Mouse (Mus musculus): Measurements from ENCODE around the gene Rspo4.

Gene Rspo4

DNA sequence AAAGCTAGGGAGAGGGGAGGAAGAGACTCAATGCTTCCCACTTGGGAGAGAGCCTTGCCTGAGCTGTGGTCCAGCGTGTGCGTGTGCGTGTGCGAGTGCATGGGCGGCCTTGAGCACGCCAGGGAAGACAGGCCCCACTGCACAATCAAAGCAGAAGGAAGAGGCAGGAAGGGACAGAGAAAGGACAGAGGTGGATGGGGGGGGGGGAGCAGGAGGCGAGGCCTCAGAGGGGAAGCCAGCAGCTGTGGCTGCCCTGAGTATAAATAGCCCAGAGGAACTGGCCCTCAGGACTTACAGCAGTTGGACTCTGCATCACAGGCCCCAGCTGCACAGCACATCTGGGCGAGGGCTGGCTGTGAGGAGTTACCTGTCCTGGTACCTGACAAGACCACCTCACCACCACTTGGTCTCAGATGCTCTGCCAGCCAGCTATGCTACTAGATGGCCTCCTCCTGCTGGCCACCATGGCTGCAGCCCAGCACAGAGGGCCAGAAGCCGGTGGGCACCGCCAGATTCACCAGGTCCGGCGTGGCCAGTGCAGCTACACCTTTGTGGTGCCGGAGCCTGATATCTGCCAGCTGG is 68.3 kb downstream of the Rspo4 start, which contains the start of gene Angpt4:
TSS of gene Angpt4 (plus strand) at position 292 of the 582 bp plus-strand sequence.
- no peak for DNase-seq (ENCODE audit: low spot score)

- DNase-seq (ENCODE audit: low spot score) = no peak
These were observed 69.0 kb downstream of the Rspo4 start for GRCm38 (mm10) chr2:151911751-151912150.

GRCm38 (mm10) chr2:151914120-151914519 is 71.4 kb downstream of the Rspo4 start:
- DNase-seq (ENCODE audit: low spot score) = no peak

- no peak for DNase-seq (ENCODE audit: low spot score)
These were observed 72.4 kb downstream of the Rspo4 start for GRCm38 (mm10) chr2:151915111-151915510.

DNA sequence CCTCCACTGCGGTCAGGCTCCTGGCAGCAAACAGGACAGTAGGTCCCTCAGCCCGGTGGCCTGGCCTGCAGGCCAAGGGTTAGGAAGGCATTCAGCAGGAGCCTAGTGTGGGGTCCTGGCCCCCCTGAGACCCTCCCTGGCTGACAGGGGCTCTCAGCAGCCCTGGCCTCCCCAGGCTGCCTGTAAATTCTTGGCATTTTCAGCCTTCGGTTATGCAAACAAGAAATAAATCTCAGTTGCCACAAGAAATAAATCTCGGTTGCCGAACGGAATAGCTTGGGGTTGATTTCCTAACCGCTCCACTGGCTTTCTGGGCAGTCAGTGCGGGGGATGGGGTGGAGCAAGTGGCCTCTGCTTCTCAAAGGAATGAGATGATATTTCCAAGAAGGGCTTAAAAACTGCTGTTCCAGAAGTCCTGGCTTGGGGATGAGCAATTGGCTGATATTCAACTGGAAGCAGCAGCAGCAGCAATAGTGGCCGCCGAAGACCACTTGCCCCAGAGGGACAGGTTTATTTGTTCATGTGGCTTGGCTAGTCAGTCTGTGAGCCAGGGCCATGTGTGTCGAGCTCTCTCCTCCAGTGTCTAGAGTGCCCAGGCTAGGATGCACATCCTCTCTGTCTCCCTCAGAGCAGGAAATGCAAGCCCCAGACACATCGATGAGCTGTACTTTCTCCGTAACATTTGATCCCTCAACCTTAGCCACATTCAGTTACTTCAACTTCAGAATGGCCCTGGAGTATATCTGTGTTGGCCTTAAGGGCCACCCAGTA is 73.5 kb downstream of the Rspo4 start:
- no peak for DNase-seq (ENCODE audit: low spot score)

GRCm38 (mm10) chr2:151919140-151919539 is 76.4 kb downstream of the Rspo4 start:
- no peak for DNase-seq (ENCODE audit: low spot score)

- DNase-seq (ENCODE audit: low spot score) = no peak
These were observed 78.3 kb downstream of the Rspo4 start for GRCm38 (mm10) chr2:151921068-151921467.

DNA sequence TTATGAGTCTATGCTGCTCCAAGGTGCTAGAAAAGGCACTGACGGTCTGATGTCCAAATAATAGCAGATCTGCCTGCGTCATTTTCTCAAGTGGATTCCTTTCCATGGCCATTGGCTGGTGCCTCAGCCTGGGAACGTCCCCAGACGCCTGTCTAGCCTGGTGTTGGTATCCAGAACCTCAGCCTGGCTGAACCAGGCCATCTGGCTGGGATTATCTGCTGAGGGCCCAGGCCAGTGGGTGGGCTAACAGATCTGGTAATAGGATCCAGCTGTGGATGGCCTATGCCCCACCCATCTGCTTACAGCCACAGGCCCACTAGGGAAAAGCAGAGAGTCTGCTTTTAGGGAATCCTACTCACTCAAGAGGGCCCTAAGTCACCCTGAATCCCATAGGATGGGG is 78.9 kb downstream of the Rspo4 start:
- DNase-seq (ENCODE audit: low spot score) = no peak

All from layer of hippocampus, adult 11-12 months (tissue).